Comparison of ENCODE assay signal across 16 mouse cellular contexts in genomic region chr15:26730760-26731159, GRCm38 (mm10).
A peak's percentile ranks its signal among the peaks of the same experiment; 100 is the strongest.
DNase-seq lines count a peak whose midpoint lies in the region.
"Had no signal": no experiment of that assay in that cellular context is flagged by ENCODE, and none has a peak within 500 bp of the region (broad histone marks: within the 10 kb centered on the region; RNA-seq: fewer than 3 reads in every experiment).

No protein-coding gene starts in this region.

- peak; percentile 20 for DNase-seq in cerebellum, adult 9-10 months
- no peak for DNase-seq in cerebellum, adult 11-12 months
- peak; percentile 71 to 89 for DNase-seq in layer of hippocampus, adult 18-20 months (ENCODE audit: low spot score in 2 of 2)
- DNase-seq in layer of hippocampus, adult 9-10 months (ENCODE audit: low spot score): no peak
- peak; percentile 66 to 71 for DNase-seq in layer of hippocampus, adult 8-10 months (ENCODE audit: low spot score in 2 of 2)
- peak; percentile 29 to 81 for DNase-seq in left cerebral cortex, postnatal 25 days (ENCODE audit: low spot score in 2 of 2)
- no peak for DNase-seq in urinary bladder, postnatal 10 days (ENCODE audit: low spot score)
- DNase-seq: adrenal gland, adult 8-10 months; B cell, adult 2 months; forebrain, postnatal 0 days; heart, postnatal 4 days; kidney, adult 18-20 months; kidney, postnatal 10 days; lung, adult 2 months; lung, postnatal 36 days; thymus, postnatal 36 days had no signal

- intact Hi-C loops in left cerebral cortex, postnatal 25 days (cut with DNase I): no loop called here

Comparison
In these comparisons a context has a peak if more than half of its experiments do, and no peak if none do; other contexts are left out.
1. DNase-seq: peak in cerebellum, adult 9-10 months (single experiment), layer of hippocampus, adult 18-20 months (2 of 2), layer of hippocampus, adult 8-10 months (2 of 2) and left cerebral cortex, postnatal 25 days (2 of 2); none in cerebellum, adult 11-12 months (single experiment), layer of hippocampus, adult 9-10 months (single experiment) and urinary bladder, postnatal 10 days (single experiment).